Mouse (Mus musculus): ENCODE results near the gene Tnfsf8. TPM values are rescaled to one million over a fixed set of nuclear protein-coding genes. Genes with fewer than 3 reads are reported as not detected.

The Tnfsf8 gene
- total RNA-seq, 1 experiment from 2014 or later: 3.0 TPM

DNA sequence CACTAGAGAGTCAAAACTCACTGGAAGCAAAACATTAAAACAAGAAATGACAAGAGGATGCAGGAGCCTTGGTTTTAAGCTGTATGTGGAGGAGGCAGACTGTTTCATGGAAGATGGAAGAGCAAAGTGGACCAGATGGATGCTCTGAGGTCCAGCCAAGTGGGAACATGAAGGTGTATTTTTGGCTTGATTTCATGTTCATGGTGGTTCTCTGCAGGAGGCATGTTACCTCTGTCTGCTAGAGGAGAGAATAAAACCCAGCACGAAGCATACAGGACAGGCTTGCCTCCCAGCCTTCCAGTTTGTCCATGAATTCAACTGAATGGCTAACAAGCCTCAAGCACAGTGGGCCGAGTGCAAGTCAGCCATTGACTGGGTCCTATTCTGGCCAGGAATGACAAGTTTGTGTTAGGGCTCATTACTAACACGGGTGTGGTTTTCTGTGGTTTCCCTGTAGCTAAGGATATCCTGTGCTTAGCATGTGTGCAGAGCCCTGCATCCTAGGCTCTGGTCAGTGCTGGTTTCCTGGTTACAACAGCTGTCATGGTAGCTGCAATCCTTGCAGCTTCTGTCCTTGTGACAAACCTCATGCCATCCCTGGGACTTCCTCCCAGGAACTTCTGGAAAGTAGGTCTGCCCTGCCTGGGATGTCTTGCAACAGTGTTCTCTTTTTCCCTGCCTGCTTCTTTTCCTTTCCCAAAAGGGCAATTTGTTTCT is 14.1 kb downstream of the Tnfsf8 start:
- 0 out of 2 replicates have a peak, but pooled peaks have one; percentile 23 for ATAC-seq (ENCODE audit: extremely low read depth, insufficient number of reproducible peaks, low FRiP score, poor library complexity, severe bottlenecking)

DNA sequence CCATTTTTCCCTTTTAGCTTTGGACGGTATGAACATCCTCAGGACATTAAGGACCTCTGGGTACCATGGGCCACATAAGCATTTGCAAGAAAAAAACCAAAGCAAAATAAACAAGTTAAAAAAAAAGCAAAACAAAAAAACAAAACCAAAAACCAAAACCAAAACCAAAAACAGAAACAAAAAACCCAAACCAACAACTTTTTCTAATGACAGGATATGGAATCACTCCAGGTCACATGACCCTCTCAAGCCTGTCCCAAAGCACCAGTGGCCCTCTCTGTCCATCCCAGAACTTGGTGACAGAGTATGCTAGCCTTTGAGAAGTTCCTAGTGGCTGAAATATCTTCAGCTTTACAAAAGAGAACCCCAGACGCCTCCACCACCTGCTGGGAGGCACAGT is 15.4 kb downstream of the Tnfsf8 start:
- ATAC-seq (ENCODE audit: extremely low read depth, insufficient number of reproducible peaks, low FRiP score, poor library complexity, severe bottlenecking): no peak

DNA sequence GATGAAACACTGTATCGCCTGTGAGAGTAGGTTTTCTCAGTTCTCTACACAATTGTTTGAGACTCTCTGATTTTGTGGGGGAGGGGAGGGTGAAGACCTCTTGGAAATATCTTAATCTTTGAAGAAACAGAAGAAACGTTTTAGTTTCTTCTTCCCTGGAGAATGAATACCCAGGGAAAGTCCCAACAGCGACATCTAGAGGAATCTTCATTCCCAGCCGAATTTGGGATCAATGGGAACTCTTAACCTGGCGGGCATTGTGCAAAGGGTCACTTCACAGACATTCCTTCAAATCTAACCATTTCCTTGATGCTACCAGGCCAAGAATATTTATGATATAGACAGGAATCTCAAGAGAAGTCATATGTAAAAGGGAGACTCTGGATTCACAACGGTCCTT is 17.2 kb downstream of the Tnfsf8 start:
- no peak for ATAC-seq (ENCODE audit: extremely low read depth, insufficient number of reproducible peaks, low FRiP score, poor library complexity, severe bottlenecking)

GRCm38 (mm10) chr4:63842278-63842677 is 18.9 kb downstream of the Tnfsf8 start:
- no peak for ATAC-seq (ENCODE audit: extremely low read depth, insufficient number of reproducible peaks, low FRiP score, poor library complexity, severe bottlenecking)

DNA sequence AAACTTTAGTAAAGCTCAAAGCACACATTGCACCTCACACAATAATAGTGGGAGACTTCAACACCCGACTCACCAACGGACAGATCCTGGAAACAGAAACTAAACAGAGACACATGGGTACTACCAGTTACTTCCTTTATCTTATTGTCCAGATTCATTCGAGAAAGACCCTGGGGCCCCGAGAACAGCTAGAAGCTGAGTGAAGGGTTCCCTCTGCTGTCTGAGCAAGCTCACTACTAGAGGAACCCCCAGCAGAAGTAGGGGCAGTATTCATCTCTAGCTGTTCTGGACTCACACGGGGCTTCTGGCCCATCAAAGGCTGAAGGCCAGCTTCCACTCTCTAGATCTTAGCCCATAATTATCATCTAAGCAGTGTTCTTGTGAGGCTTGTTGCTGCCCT is 20.7 kb downstream of the Tnfsf8 start:
- ATAC-seq (ENCODE audit: extremely low read depth, insufficient number of reproducible peaks, low FRiP score, poor library complexity, severe bottlenecking): peak; percentile 60

DNA sequence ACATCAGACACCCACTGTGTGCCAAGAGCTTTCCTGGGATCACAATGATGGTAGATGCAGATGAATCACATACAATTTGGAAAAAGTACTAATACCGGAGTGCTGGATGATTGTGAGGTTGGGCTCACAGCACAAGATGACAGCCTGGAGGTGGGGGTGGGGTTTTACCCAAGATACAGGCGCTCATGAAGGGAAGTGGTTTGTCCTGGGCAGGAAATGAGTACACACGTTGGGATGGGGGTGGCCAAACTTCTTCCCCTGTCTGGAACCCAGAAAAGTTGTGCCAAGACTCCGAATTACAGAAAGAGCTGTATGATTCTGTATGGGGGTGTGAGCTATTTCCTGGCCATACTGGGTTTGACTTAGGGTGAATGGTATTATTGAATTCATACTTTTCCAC is 38.0 kb downstream of the Tnfsf8 start:
- 0 out of 2 replicates have a peak, but pooled peaks have one; percentile 48 for ATAC-seq (ENCODE audit: extremely low read depth, insufficient number of reproducible peaks, low FRiP score, poor library complexity, severe bottlenecking)

- 0 out of 2 replicates have a peak, but pooled peaks have one; percentile 36 for ATAC-seq (ENCODE audit: extremely low read depth, insufficient number of reproducible peaks, low FRiP score, poor library complexity, severe bottlenecking)
Observed at GRCm38 (mm10) chr4:63817505-63817904, 43.6 kb downstream of the Tnfsf8 start.

GRCm38 (mm10) chr4:63815668-63816067 is 45.5 kb downstream of the Tnfsf8 start:
- no peak for ATAC-seq (ENCODE audit: extremely low read depth, insufficient number of reproducible peaks, low FRiP score, poor library complexity, severe bottlenecking)

- ATAC-seq (ENCODE audit: extremely low read depth, insufficient number of reproducible peaks, low FRiP score, poor library complexity, severe bottlenecking): no peak
Observed at GRCm38 (mm10) chr4:63798083-63798482, 63.1 kb downstream of the Tnfsf8 start.

GRCm38 (mm10) chr4:63796527-63796926 is 64.6 kb downstream of the Tnfsf8 start:
- ATAC-seq (ENCODE audit: extremely low read depth, insufficient number of reproducible peaks, low FRiP score, poor library complexity, severe bottlenecking): no peak

GRCm38 (mm10) chr4:63792328-63792727 is 68.8 kb downstream of the Tnfsf8 start:
- ATAC-seq (ENCODE audit: extremely low read depth, insufficient number of reproducible peaks, low FRiP score, poor library complexity, severe bottlenecking): no peak

GRCm38 (mm10) chr4:63785466-63785865 is 75.7 kb downstream of the Tnfsf8 start:
- no peak for ATAC-seq (ENCODE audit: extremely low read depth, insufficient number of reproducible peaks, low FRiP score, poor library complexity, severe bottlenecking)

DNA sequence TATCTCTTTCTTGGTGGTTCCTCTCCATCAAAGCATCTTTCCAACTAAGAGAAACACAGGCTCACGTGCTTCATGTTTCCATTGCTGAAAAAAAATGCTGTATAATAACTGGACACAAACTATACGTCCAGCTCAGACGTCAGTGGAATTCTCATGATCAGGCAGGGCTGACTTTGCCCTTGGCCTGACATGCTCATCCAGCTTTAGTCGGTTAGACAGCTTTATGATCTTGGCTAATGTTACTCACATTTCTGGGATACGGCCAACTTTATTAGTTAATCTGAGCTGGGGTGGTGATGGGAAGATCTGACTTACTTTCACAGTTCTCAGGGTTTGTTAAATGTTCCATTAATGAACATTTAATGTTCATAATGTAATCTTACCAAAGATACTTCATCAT is 77.3 kb downstream of the Tnfsf8 start:
- ATAC-seq (ENCODE audit: extremely low read depth, insufficient number of reproducible peaks, low FRiP score, poor library complexity, severe bottlenecking): no peak

DNA sequence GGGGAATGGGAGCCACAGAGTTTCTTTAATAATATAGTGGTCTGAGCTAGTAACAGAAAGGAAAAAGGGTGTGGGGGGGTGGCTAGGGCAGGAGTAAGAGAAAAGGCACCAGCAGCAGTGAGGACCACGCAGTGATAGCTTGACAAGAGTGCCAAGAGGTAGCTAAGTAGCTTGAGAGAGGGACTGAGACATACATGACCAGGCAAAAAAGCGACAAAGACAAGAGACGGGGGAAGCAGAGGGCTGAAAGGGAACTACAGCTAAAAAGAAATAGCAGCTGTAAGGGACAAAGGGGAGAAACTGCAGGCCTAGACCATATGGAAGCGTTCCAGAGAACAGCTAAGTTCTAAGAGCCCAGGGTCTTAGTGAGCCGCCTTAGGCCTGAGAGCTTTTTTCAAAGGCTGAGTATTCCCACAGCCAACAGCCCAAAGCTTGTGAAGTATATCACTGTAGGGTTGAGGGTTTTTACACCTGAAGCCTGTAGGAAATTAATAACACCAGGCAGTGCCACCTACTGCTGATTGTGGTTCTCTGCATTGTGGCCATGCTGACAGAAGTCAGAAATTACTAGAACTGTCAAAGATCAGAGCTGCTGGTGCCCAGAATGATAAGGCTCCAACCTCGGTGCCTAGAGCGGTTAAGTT is 78.1 kb downstream of the Tnfsf8 start:
- no peak for ATAC-seq (ENCODE audit: extremely low read depth, insufficient number of reproducible peaks, low FRiP score, poor library complexity, severe bottlenecking)

Other genes with a start within 250 kb of the Tnfsf8 start
- not detected in 2 replicates for gene Tex48, start 238.9 kb downstream of the Tnfsf8 start, total RNA-seq (2017)
- gene Gm11214, start 198.0 kb downstream of the Tnfsf8 start, total RNA-seq (2017): not detected in 2 replicates
- gene Tnfsf15, start 116.2 kb downstream of the Tnfsf8 start, total RNA-seq (2017): not detected in 2 replicates
- gene Tnc, start 185.7 kb upstream of the Tnfsf8 start, total RNA-seq (2017): not detected in 2 replicates

Data from neutrophil, adult 5-6 weeks (primary cell).